ENCODE assay signal across 16 mouse cellular contexts in the genomic region with DNA sequence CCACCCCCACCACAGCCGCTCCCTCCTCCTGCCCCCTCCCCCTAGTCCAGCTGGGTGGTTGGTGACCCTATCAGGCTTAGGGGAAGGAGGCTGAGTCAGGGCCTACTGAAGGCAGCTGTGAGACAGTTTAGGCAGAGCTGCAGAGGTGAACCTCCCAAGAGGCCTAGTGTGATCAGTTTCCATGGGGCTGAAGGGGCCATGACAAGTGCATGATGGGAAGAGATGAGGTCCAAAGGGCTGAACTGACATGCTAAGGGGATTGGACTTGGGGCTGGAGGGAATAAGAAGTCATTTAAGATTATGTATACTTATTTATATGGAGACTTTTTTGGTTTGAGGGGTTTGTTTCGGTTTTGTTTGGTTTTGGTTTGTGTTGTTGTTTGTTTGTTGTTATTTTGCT. TPM values are rescaled to one million over a fixed set of nuclear protein-coding genes. Genes with fewer than 3 reads are reported as not detected.
"Had no signal": no experiment of that assay in that cellular context is flagged by ENCODE, and none has a peak within 500 bp of the region (broad histone marks: within the 10 kb centered on the region; RNA-seq: fewer than 3 reads in every experiment).

No protein-coding gene starts in this region.

- DNase-seq: liver, embryonic 13.5 days; lung, embryonic 14.5 days; lung, postnatal 10 days; midbrain, embryonic 14.5 days; right cerebral cortex, adult 18-20 months; right cerebral cortex, postnatal 25 days; thymus, adult 18-20 months; thymus, postnatal 36 days had no signal

- H3K9me3 ChIP-seq: intestine, embryonic 15.5 days; limb, embryonic 12.5 days; liver, embryonic 13.5 days; midbrain, embryonic 10.5 days; neural tube, embryonic 15.5 days had no signal

- H3K4me2 ChIP-seq: intestine, embryonic 15.5 days; limb, embryonic 12.5 days; liver, embryonic 13.5 days; lung, embryonic 14.5 days; neural tube, embryonic 15.5 days had no signal

- ATAC-seq: intestine, embryonic 15.5 days had no signal

- H3K4me1 ChIP-seq: intestine, embryonic 15.5 days; limb, embryonic 12.5 days; midbrain, embryonic 10.5 days; neural tube, embryonic 15.5 days had no signal

- H3K27ac ChIP-seq: intestine, embryonic 15.5 days; kidney, postnatal 0 days; layer of hippocampus, adult 2 months; limb, embryonic 12.5 days; liver, embryonic 13.5 days; midbrain, embryonic 10.5 days; neural tube, embryonic 15.5 days had no signal

- H3K9ac ChIP-seq: intestine, embryonic 15.5 days; limb, embryonic 12.5 days; liver, embryonic 13.5 days; lung, embryonic 14.5 days; neural tube, embryonic 15.5 days had no signal

- H3K27me3 ChIP-seq: intestine, embryonic 15.5 days; limb, embryonic 12.5 days; liver, embryonic 13.5 days; neural tube, embryonic 15.5 days had no signal

- H3K36me3 ChIP-seq: intestine, embryonic 15.5 days; limb, embryonic 12.5 days; liver, embryonic 13.5 days; midbrain, embryonic 10.5 days; neural tube, embryonic 15.5 days had no signal

- H3K4me3 ChIP-seq: intestine, embryonic 15.5 days; layer of hippocampus, adult 2 months; limb, embryonic 12.5 days; liver, embryonic 13.5 days; midbrain, embryonic 10.5 days; myocyte; neural tube, embryonic 15.5 days had no signal

RNA-seq across cellular contexts. Expression of a gene that starts 41.5 kb away (rescaled TPM):
- total RNA-seq: megakaryocyte, adult 5-6 weeks had no signal

RNA-seq across cellular contexts. Expression of a gene that starts 45.3 kb away (rescaled TPM):
- total RNA-seq: megakaryocyte, adult 5-6 weeks had no signal
- polyA plus RNA-seq: midbrain, embryonic 10.5 days; myocyte had no signal
